ENCODE assay signal across 14 mouse cellular contexts in the genomic region with DNA sequence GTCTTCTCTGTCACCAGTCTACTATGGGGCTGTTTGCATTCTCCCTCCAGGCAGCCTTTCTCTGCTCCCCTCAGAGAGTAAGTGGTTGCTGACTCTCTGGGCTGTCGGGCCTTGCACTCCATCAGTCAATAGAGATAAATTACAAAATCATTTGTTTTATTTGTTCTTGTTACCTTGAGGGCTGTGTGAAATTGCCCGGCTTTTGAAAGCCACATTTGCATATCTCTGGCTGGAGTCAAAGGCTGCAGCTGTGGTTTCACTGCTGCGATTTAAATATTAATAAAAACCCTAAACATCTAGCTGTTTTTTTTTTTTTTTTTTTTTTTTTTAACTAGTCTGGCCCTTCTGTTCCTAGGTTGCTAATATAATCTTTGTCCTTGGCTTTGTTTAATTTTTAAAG. TPM values are rescaled to one million over a fixed set of nuclear protein-coding genes. Genes with fewer than 3 reads are reported as not detected.
A peak's percentile ranks its signal among the peaks of the same experiment; 100 is the strongest.
DNase-seq lines count a peak whose midpoint lies in the region; ATAC-seq and TF ChIP-seq lines count a peak whose summit lies in the region.
"Had no signal": no experiment of that assay in that cellular context is flagged by ENCODE, and none has a peak within 500 bp of the region (broad histone marks: within the 10 kb centered on the region; RNA-seq: fewer than 3 reads in every experiment).

No protein-coding gene starts in this region.

- no peak overlapping the region for H3K4me2 ChIP-seq in hindbrain, embryonic 16.5 days (ENCODE audit: low read length)
- H3K4me2 ChIP-seq in liver, embryonic 12.5 days, result peak overlapping the region; percentile 60; the same call in 1 of the 2 replicates
- no peak overlapping the region for H3K4me2 ChIP-seq in stomach, postnatal 0 days (replicated peaks; ENCODE audit: low read depth)
- H3K4me2 ChIP-seq: limb, embryonic 12.5 days had no signal

- no peaks in the 10 kb centered on the region for H3K27me3 ChIP-seq in hindbrain, embryonic 10.5 days (ENCODE audit: insufficient read depth, poor library complexity, severe bottlenecking)
- no peaks in the 10 kb centered on the region for H3K27me3 ChIP-seq in hindbrain, embryonic 16.5 days (replicated peaks; ENCODE audit: control insufficient read depth, insufficient read depth, low read length)
- no peaks in the 10 kb centered on the region for H3K27me3 ChIP-seq in testis, adult 2 months (ENCODE audit: control insufficient read depth, insufficient read depth, low read length)
- peaks cover 14% of the 10 kb centered on the region; the same call in 1 of the 2 replicates for H3K27me3 ChIP-seq in liver, embryonic 12.5 days (replicated peaks)
- H3K27me3 ChIP-seq in stomach, postnatal 0 days (ENCODE audit: control insufficient read depth, insufficient read depth, low read length), result no peaks in the 10 kb centered on the region
- H3K27me3 ChIP-seq in thymus, adult 2 months (ENCODE audit: control insufficient read depth, insufficient read depth, low read length), result no peaks in the 10 kb centered on the region

- no peak for TF ChIP-seq CTCF in testis, adult 2 months (IDR thresholded peaks at IDR 0.05; ENCODE audit: control insufficient read depth, insufficient read depth, insufficient replicate concordance, low read depth, low read length)
- no peak for TF ChIP-seq CTCF in stomach, postnatal 0 days (IDR thresholded peaks at IDR 0.05; ENCODE audit: low read depth)
- TF ChIP-seq CTCF in thymus, adult 2 months (IDR thresholded peaks at IDR 0.05; ENCODE audit: borderline replicate concordance, control insufficient read depth, extremely low read depth, insufficient read depth, low read length, poor library complexity), result no peak

- DNase-seq in hindbrain, embryonic 10.5 days (ENCODE audit: low spot score), result no peak
- no peak for DNase-seq in testis, postnatal 10 days (ENCODE audit: low spot score)
- peak; percentile 29 for DNase-seq in stomach, postnatal 0 days (ENCODE audit: low spot score)
- DNase-seq in heart, postnatal 36 days, result no peak
- DNase-seq in thymus, adult 2 months, result no peak
- DNase-seq: cerebellum, adult 11-12 months; kidney, adult 9 months had no signal

- TF ChIP-seq POLR2A in testis, adult 2 months (IDR thresholded peaks at IDR 0.05; ENCODE audit: control insufficient read depth, low read depth, low read length), result no peak
- no peak for TF ChIP-seq POLR2A in thymus, adult 2 months (IDR thresholded peaks at IDR 0.05; ENCODE audit: control insufficient read depth, extremely low read depth, insufficient read depth, low read length, poor library complexity)

- no peaks in the 10 kb centered on the region for H3K9me3 ChIP-seq in hindbrain, embryonic 10.5 days
- H3K9me3 ChIP-seq in hindbrain, embryonic 16.5 days (ENCODE audit: control insufficient read depth, low read length), result no peaks in the 10 kb centered on the region
- H3K9me3 ChIP-seq in liver, embryonic 12.5 days (replicated peaks), result no peaks in the 10 kb centered on the region
- no peaks in the 10 kb centered on the region for H3K9me3 ChIP-seq in stomach, postnatal 0 days (ENCODE audit: control insufficient read depth, low read length)
- H3K9me3 ChIP-seq: limb, embryonic 12.5 days had no signal

- no peak for TF ChIP-seq EP300 in stomach, postnatal 0 days (optimal IDR thresholded peaks at IDR 0.05)

- H3K4me3 ChIP-seq in hindbrain, embryonic 10.5 days, result no peak overlapping the region
- no peak overlapping the region for H3K4me3 ChIP-seq in hindbrain, embryonic 16.5 days (ENCODE audit: low read length)
- H3K4me3 ChIP-seq in testis, adult 2 months (ENCODE audit: control insufficient read depth, low read depth, low read length), result no peak overlapping the region
- no peak overlapping the region for H3K4me3 ChIP-seq in liver, embryonic 12.5 days
- no peak overlapping the region for H3K4me3 ChIP-seq in stomach, postnatal 0 days (ENCODE audit: low read depth, low read length)
- no peak overlapping the region for H3K4me3 ChIP-seq in thymus, adult 2 months (ENCODE audit: control insufficient read depth, insufficient read depth, low read length)
- H3K4me3 ChIP-seq: left cerebral cortex, adult 2 months; limb, embryonic 12.5 days had no signal

- no peak for ATAC-seq in hindbrain, embryonic 16.5 days
- no peak for ATAC-seq in liver, embryonic 12.5 days
- ATAC-seq in stomach, postnatal 0 days (ENCODE audit: low FRiP score, low TSS enrichment), result no peak
- ATAC-seq: activated CD4-positive, CD25-positive, alpha-beta regulatory T cell, adult 4 months had no signal

- H3K9ac ChIP-seq in hindbrain, embryonic 16.5 days (ENCODE audit: low read depth, low read length), result no peak overlapping the region
- H3K9ac ChIP-seq in liver, embryonic 12.5 days, result no peak overlapping the region
- H3K9ac ChIP-seq in stomach, postnatal 0 days (ENCODE audit: low read length), result no peak overlapping the region
- H3K9ac ChIP-seq: limb, embryonic 12.5 days had no signal

- H3K36me3 ChIP-seq in hindbrain, embryonic 10.5 days, result peaks cover 27% of the 10 kb centered on the region
- H3K36me3 ChIP-seq in hindbrain, embryonic 16.5 days (ENCODE audit: control insufficient read depth, insufficient read depth, low read length), result no peaks in the 10 kb centered on the region
- no peaks in the 10 kb centered on the region for H3K36me3 ChIP-seq in testis, adult 2 months (ENCODE audit: control insufficient read depth, insufficient read depth, low read length)
- peaks cover 22% of the 10 kb centered on the region for H3K36me3 ChIP-seq in liver, embryonic 12.5 days
- H3K36me3 ChIP-seq in stomach, postnatal 0 days (ENCODE audit: control insufficient read depth, insufficient read depth, low read length), result no peaks in the 10 kb centered on the region
- H3K36me3 ChIP-seq in thymus, adult 2 months (ENCODE audit: control insufficient read depth, insufficient read depth, low read length), result peaks cover 8% of the 10 kb centered on the region

- intact Hi-C loops in heart, postnatal 36 days (cut with DNase I), result no loop called here

- H3K27ac ChIP-seq in hindbrain, embryonic 10.5 days, result peak overlapping the region; percentile 79
- H3K27ac ChIP-seq in hindbrain, embryonic 16.5 days (ENCODE audit: low read depth, low read length), result no peak overlapping the region
- H3K27ac ChIP-seq in testis, adult 2 months (ENCODE audit: control insufficient read depth, insufficient read depth, low read depth, low read length), result 0 out of 2 replicates have a peak overlapping the region, but pooled peaks have one; percentile 25
- H3K27ac ChIP-seq in liver, embryonic 12.5 days, result no peak overlapping the region
- H3K27ac ChIP-seq in stomach, postnatal 0 days (replicated peaks), result no peak overlapping the region
- no peak overlapping the region for H3K27ac ChIP-seq in thymus, adult 2 months (ENCODE audit: control insufficient read depth, insufficient read depth, low read length)
- H3K27ac ChIP-seq: left cerebral cortex, adult 2 months; limb, embryonic 12.5 days had no signal

- WGBS in hindbrain, embryonic 10.5 days, result 43% methylated on average over 3 of the region's 3 CpGs
- WGBS in hindbrain, embryonic 16.5 days, result 13% methylated on average over 3 of the region's 3 CpGs
- 43% methylated on average over 3 of the region's 3 CpGs for WGBS in liver, embryonic 12.5 days (ENCODE audit: insufficient replicate concordance)
- 26% methylated on average over 3 of the region's 3 CpGs for WGBS in stomach, postnatal 0 days
- 87% methylated on average over 3 of the region's 3 CpGs for whole genome bisulfite sequencing in thymus, adult 2 months

- peaks cover 51% of the 10 kb centered on the region for H3K4me1 ChIP-seq in hindbrain, embryonic 10.5 days (replicated peaks)
- H3K4me1 ChIP-seq in hindbrain, embryonic 16.5 days (ENCODE audit: control insufficient read depth, insufficient read depth, low read depth, low read length), result peaks cover 4% of the 10 kb centered on the region; the same call in 1 of the 2 replicates
- H3K4me1 ChIP-seq in testis, adult 2 months (ENCODE audit: control insufficient read depth, insufficient read depth, low read length), result peaks cover 5% of the 10 kb centered on the region
- H3K4me1 ChIP-seq in liver, embryonic 12.5 days, result peaks cover 66% of the 10 kb centered on the region
- no peaks in the 10 kb centered on the region for H3K4me1 ChIP-seq in stomach, postnatal 0 days (replicated peaks; ENCODE audit: control insufficient read depth, insufficient read depth)
- H3K4me1 ChIP-seq in thymus, adult 2 months (replicated peaks; ENCODE audit: control insufficient read depth, insufficient read depth, low read length), result no peaks in the 10 kb centered on the region

RNA-seq across cellular contexts. Expression of gene Vat1, which starts 17.8 kb away (rescaled TPM):
- polyA plus RNA-seq in hindbrain, embryonic 10.5 days (2016; fragmentation: Nextera tagmentation; extraction: Ambion mirVana), result 61.1 and 108 TPM in 2 replicates
- 125 and 134 TPM in 2 replicates for polyA plus RNA-seq in hindbrain, embryonic 16.5 days (2015; fragmentation: Nextera tagmentation; extraction: Ambion mirVana)
- polyA plus RNA-seq in testis, adult 2 months (2012; rRNA removed), result 40.0 and 43.3 TPM in 2 replicates
- polyA plus RNA-seq in liver, embryonic 12.5 days (2016; fragmentation: Nextera tagmentation; extraction: Ambion mirVana), result 11.8 and 12.2 TPM in 2 replicates
- polyA plus RNA-seq in stomach, postnatal 0 days (2015; fragmentation: Nextera tagmentation; extraction: Ambion mirVana), result 63.4 and 71.1 TPM in 2 replicates
- total RNA-seq in heart, postnatal 36 days (2021), result 10 to 100 TPM; 22.0 to 24.9 TPM
- 67.9 and 73.6 TPM in 2 replicates for polyA plus RNA-seq in thymus, adult 2 months (2012; rRNA removed)

RNA-seq across cellular contexts. Expression of gene Rnd2, which starts 19.0 kb away (rescaled TPM):
- 97.9 and 208 TPM in 2 replicates for polyA plus RNA-seq in hindbrain, embryonic 10.5 days (2016; fragmentation: Nextera tagmentation; extraction: Ambion mirVana)
- polyA plus RNA-seq in hindbrain, embryonic 16.5 days (2015; fragmentation: Nextera tagmentation; extraction: Ambion mirVana), result 83.2 and 90.6 TPM in 2 replicates
- 19.2 and 21.1 TPM in 2 replicates for polyA plus RNA-seq in testis, adult 2 months (2012; rRNA removed)
- polyA plus RNA-seq in liver, embryonic 12.5 days (2016; fragmentation: Nextera tagmentation; extraction: Ambion mirVana), result 3.6 and 3.9 TPM in 2 replicates
- polyA plus RNA-seq in stomach, postnatal 0 days (2015; fragmentation: Nextera tagmentation; extraction: Ambion mirVana), result 15.3 and 16.1 TPM in 2 replicates
- 1 to 10 TPM; 5.6 to 6.2 TPM for total RNA-seq in heart, postnatal 36 days (2021)
- 3.5 and 4.3 TPM in 2 replicates for polyA plus RNA-seq in thymus, adult 2 months (2012; rRNA removed)
- total RNA-seq: monocyte, adult 5-6 weeks had no signal

RNA-seq across cellular contexts. Expression of gene Ifi35, which starts 35.6 kb away (rescaled TPM):
- polyA plus RNA-seq in hindbrain, embryonic 10.5 days (2016; fragmentation: Nextera tagmentation; extraction: Ambion mirVana), result 3.5 and 3.6 TPM in 2 replicates
- polyA plus RNA-seq in hindbrain, embryonic 16.5 days (2015; fragmentation: Nextera tagmentation; extraction: Ambion mirVana), result 3.9 and 4.8 TPM in 2 replicates
- polyA plus RNA-seq in testis, adult 2 months (2012; rRNA removed), result 3.2 and 3.6 TPM in 2 replicates
- polyA plus RNA-seq in liver, embryonic 12.5 days (2016; fragmentation: Nextera tagmentation; extraction: Ambion mirVana), result 35.8 and 37.1 TPM in 2 replicates
- polyA plus RNA-seq in stomach, postnatal 0 days (2015; fragmentation: Nextera tagmentation; extraction: Ambion mirVana), result 37.4 and 37.5 TPM in 2 replicates
- 10 to 100 TPM; 13.3 to 15.6 TPM for total RNA-seq in heart, postnatal 36 days (2021)
- polyA plus RNA-seq in thymus, adult 2 months (2012; rRNA removed), result 63.6 and 83.6 TPM in 2 replicates

RNA-seq across cellular contexts. Expression of gene Rpl27, which starts 41.7 kb away (rescaled TPM):
- 414 and 455 TPM in 2 replicates for polyA plus RNA-seq in hindbrain, embryonic 10.5 days (2016; fragmentation: Nextera tagmentation; extraction: Ambion mirVana)
- polyA plus RNA-seq in hindbrain, embryonic 16.5 days (2015; fragmentation: Nextera tagmentation; extraction: Ambion mirVana), result 204 and 207 TPM in 2 replicates
- 161 and 224 TPM in 2 replicates for polyA plus RNA-seq in testis, adult 2 months (2012; rRNA removed)
- 378 and 390 TPM in 2 replicates for polyA plus RNA-seq in liver, embryonic 12.5 days (2016; fragmentation: Nextera tagmentation; extraction: Ambion mirVana)
- 317 and 371 TPM in 2 replicates for polyA plus RNA-seq in stomach, postnatal 0 days (2015; fragmentation: Nextera tagmentation; extraction: Ambion mirVana)
- 10 to 100 TPM; 48.2 to 52.4 TPM for total RNA-seq in heart, postnatal 36 days (2021)
- 666 and 730 TPM in 2 replicates for polyA plus RNA-seq in thymus, adult 2 months (2012; rRNA removed)

RNA-seq across cellular contexts. Expression of gene Ptges3l, which starts 58.7 kb away (rescaled TPM):
- 4.0 and 4.5 TPM in 2 replicates for polyA plus RNA-seq in hindbrain, embryonic 10.5 days (2016; fragmentation: Nextera tagmentation; extraction: Ambion mirVana)
- 3.1 and 3.9 TPM in 2 replicates for polyA plus RNA-seq in hindbrain, embryonic 16.5 days (2015; fragmentation: Nextera tagmentation; extraction: Ambion mirVana)
- 34.6 and 39.1 TPM in 2 replicates for polyA plus RNA-seq in testis, adult 2 months (2012; rRNA removed)
- polyA plus RNA-seq in liver, embryonic 12.5 days (2016; fragmentation: Nextera tagmentation; extraction: Ambion mirVana), result 1.3 and 2.1 TPM in 2 replicates
- 11.1 and 13.4 TPM in 2 replicates for polyA plus RNA-seq in stomach, postnatal 0 days (2015; fragmentation: Nextera tagmentation; extraction: Ambion mirVana)
- 10 to 100 TPM; 50.6 to 66.9 TPM for total RNA-seq in heart, postnatal 36 days (2021)
- polyA plus RNA-seq in thymus, adult 2 months (2012; rRNA removed), result 1.3 and 3.1 TPM in 2 replicates
- total RNA-seq: monocyte, adult 5-6 weeks had no signal

Comparison
In these comparisons a context has a peak if more than half of its experiments do, and no peak if none do; other contexts are left out.
1. H3K27ac ChIP-seq: peak in hindbrain, embryonic 10.5 days (single experiment) and testis, adult 2 months (single experiment); none in hindbrain, embryonic 16.5 days (single experiment), liver, embryonic 12.5 days (single experiment), stomach, postnatal 0 days (single experiment) and thymus, adult 2 months (single experiment).